Mouse (Mus musculus): ENCODE results near the gene Rcor2.

The Rcor2 gene

GRCm38 (mm10) chr19:7264766-7265331 is 2.3 kb upstream of the Rcor2 start:
- peak; percentile 60 for DNase-seq (ENCODE audit: extremely low spot score)

GRCm38 (mm10) chr19:7265478-7266191 is 1.5 kb upstream of the Rcor2 start:
- peak; percentile 85 for DNase-seq (ENCODE audit: extremely low spot score)

- peak; percentile 60 for DNase-seq (ENCODE audit: extremely low spot score)
Observed at GRCm38 (mm10) chr19:7266421-7266831, 699 bp upstream of the Rcor2 start.

GRCm38 (mm10) chr19:7267781-7268721 is 926 bp downstream of the Rcor2 start:
- peak; percentile 95 for DNase-seq (ENCODE audit: extremely low spot score)

GRCm38 (mm10) chr19:7268722-7269090 is 1.6 kb downstream of the Rcor2 start:
- peak; percentile 94 for DNase-seq (ENCODE audit: extremely low spot score)

- DNase-seq (ENCODE audit: extremely low spot score): peak; percentile 36
Observed at GRCm38 (mm10) chr19:7269290-7270044, 2.3 kb downstream of the Rcor2 start.

- DNase-seq (ENCODE audit: extremely low spot score): no peak
Observed at GRCm38 (mm10) chr19:7273486-7273885, 6.4 kb downstream of the Rcor2 start.

GRCm38 (mm10) chr19:7274326-7274990 is 7.3 kb downstream of the Rcor2 start:
- DNase-seq (ENCODE audit: extremely low spot score): no peak

- DNase-seq (ENCODE audit: extremely low spot score): no peak
Observed at GRCm38 (mm10) chr19:7275131-7275789, 8.1 kb downstream of the Rcor2 start.

- peak; percentile 39 for DNase-seq (ENCODE audit: extremely low spot score)
Observed at GRCm38 (mm10) chr19:7276053-7276659, 9.0 kb downstream of the Rcor2 start.

GRCm38 (mm10) chr19:7276796-7277195 is 9.7 kb downstream of the Rcor2 start:
- peak; percentile 27 for DNase-seq (ENCODE audit: extremely low spot score)

- DNase-seq (ENCODE audit: extremely low spot score): no peak
Observed at GRCm38 (mm10) chr19:7278200-7278906, 11.2 kb downstream of the Rcor2 start.

GRCm38 (mm10) chr19:7279114-7279513 is 12.0 kb downstream of the Rcor2 start:
- peak; percentile 64 for DNase-seq (ENCODE audit: extremely low spot score)

GRCm38 (mm10) chr19:7280557-7281330 is 13.6 kb downstream of the Rcor2 start:
- DNase-seq (ENCODE audit: extremely low spot score): no peak

GRCm38 (mm10) chr19:7286563-7287315 is 19.6 kb downstream of the Rcor2 start:
- DNase-seq (ENCODE audit: extremely low spot score): no peak

GRCm38 (mm10) chr19:7288288-7288687 is 21.2 kb downstream of the Rcor2 start:
- DNase-seq (ENCODE audit: extremely low spot score): no peak

- DNase-seq (ENCODE audit: extremely low spot score): no peak
Observed at GRCm38 (mm10) chr19:7289767-7290166, 22.6 kb downstream of the Rcor2 start.
